Mouse (Mus musculus): Measurements from ENCODE around the gene Fam189a2. TPM values are rescaled to one million over a fixed set of nuclear protein-coding genes. Genes with fewer than 3 reads are reported as not detected.

The Fam189a2 gene
- total RNA-seq, 2 experiments from 2014 or later = 66.0 to 76.8 TPM

DNA sequence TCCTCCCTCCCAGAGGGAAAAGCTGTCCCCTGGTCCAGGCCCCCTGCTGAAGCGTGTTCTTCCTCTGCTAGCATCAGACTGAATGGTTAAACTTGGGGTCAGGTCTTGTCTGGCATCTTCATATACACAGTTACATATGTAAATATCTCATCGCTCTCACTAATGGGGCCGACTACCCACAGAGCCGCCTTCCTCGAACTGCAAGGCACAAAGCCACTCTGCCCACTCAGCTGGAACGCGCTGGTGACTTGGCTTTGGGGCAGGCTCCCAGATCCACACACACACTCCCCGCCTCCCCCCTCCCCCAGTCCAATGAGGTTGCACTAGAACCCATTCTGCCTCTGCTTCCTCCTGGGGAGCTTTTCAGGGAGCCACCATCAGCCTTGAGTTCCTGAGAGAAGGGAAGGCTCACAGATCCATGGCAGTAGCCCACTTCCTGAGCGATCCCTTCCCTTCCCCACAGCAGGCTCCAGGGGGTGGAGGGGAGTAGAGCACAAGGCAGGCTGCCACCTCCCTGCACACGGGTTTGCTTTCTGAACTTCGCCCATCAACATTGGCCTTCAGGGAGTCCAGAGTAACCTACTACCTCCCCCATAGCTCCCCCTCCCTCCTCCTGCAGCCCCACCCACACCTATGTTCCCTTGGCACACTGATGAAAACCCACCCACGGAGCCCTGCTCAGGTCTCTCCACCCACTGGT lies 82.4 kb downstream of the Fam189a2 start:
- DNase-seq = no peak
- intact Hi-C loops (cut with DNase I) = no loop called here

DNA sequence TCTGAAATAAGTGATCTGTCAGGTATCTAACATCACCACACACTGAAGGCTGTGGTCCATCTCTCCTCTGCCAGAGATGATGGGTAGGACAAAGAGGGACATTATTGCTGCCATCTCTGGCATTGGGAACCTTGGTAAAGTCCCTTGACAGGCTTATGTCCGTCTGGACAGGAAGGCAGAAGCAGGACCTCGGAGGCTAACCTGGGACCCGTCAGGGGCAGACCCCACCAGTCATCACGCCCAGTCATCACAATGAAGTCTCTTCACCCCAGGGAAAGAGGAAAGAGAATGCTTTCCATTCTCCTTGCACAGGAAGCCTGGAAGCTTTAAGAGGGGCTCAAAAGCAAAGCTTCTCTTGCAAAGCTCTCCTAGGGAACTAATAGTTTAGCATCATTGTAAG lies 82.9 kb downstream of the Fam189a2 start:
- DNase-seq = no peak
- intact Hi-C loops (cut with DNase I) = no loop called here

DNA sequence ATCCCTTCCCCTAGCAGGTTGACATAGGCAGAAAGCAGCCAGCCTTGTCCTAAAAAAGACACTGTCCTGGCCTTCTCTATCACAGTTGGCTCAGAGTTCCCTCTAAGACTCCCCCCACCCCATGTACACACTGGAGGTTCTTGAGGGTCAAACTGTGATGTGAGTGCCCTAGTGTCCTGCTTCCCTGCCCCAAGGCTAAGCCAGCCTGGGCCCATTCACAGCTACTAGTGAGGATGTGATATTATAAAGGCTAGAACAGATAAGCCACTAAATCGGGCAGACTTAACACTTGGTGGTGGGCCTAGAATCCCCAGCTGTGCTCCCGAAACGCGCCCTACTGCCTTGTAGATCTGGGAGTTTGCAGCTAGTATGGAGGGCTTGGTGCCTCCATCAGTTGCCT lies 84.1 kb downstream of the Fam189a2 start:
- DNase-seq = no peak
- intact Hi-C loops (cut with DNase I) = no loop called here

DNA sequence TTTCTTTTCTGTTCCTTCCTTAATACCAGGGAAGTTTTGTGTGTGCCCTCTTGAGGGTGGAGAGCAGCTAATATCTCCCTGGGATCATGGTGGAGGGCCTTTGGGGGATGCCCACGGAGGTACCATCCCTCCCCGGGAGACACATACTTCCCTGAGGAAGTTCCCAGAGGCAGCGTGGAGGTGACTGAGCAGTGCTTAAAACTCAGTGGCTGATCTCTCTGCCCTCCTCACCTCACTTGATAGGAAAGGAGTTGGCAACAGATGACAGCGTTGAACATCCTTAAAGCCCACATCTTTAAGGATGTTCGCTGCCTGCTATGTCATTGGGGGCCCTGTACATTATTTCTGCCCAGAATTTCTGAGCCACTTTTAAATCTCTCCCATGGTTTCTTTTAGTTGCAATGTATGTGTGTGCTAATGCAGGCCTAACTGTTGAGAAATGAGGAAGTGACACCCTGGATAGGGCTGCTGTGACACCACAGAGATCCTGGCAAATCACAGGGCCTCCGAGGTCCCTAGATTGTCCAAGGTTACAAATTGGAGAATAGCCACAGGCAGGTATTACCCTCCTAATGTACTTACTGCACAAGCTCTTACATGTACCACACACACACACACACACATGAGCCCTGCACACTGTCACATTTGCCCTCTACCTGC lies 84.7 kb downstream of the Fam189a2 start:
- intact Hi-C loops (cut with DNase I) = no loop called here
- DNase-seq = no peak

DNA sequence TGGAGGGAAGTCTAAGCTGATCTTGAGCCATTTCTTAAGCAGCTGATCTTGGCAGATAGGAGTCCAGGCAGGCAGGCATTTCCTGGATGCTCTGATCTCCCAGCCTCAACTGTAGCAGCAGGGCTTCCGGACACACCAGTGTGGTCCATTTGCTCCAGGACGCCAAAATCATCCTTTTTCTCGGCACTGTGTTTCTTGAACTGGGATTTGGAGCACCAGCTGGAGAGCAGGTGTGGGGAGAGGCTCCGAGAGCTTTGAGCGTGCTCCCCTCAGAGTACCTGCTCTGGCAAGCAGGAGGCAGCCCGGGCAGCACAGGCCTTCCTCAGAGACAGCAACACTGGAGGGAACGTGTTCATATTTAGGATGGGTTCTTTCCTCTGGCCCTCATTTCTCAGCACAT lies 87.9 kb downstream of the Fam189a2 start:
- intact Hi-C loops (cut with DNase I) = no loop called here
- DNase-seq = no peak

DNA sequence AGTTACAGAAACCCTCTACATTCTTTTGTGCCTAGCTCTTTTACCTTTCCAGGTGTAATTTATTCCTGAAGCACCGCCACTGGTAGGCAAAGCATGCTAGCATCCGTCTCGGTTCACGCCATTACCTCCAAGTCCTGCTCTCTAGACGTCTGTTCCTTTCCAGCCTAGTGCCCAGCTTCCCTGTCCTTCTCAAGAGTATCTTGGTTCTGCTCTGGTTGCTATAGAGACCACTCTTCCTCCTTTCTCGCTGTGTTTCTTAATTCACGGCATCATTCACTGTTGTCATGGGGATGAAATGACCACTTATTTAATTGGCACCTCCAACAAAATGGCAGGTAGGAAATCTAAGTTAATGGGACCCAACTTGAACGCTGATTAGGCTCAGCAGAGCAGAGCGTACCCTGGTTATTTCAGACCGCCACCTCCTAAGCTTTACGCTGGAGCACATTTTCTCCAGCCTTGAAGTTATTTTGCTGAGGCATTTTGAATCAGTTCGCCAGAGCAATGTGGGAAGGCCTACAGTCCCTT lies 89.3 kb downstream of the Fam189a2 start:
- intact Hi-C loops (cut with DNase I) = no loop called here
- no peak for DNase-seq

DNA sequence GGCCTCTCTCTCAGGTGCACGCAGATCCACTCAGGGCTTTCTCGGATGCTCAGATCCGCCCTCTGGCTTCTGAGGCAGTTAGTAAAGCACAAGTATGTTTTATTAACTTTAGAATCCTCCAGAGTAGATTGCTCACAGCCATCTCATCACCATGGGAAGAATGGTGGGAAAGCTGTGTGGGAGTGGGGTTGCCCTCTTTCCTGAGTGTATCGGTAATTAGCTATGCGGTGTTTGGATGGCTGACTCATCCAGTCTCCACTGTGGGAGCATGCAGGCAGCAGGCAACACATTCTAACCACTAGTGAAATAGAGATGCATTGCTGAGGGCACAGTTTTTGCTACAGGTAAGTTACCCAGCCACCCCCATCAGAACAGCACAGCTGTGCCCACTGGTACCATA lies 100.0 kb downstream of the Fam189a2 start:
- no peak for DNase-seq
- intact Hi-C loops (cut with DNase I) = no loop called here

DNA sequence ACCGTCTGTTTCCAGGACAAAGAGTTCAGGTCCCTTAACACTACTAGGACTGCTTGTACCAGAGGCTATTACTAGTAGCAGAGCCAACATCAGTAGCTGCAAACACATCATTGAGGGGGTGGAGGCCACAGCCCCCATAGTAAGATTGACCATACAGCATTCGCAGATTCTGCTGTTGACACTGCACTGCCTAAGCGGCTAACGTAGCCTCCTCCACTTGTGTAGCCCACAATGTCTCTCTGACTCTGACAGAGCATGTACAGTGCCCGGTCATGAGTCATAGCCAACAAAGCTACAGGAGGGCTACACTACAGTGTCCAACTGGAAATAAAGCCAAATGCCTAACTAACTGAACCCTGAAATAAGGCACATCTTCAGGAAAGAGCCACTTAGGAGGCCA lies 105.3 kb downstream of the Fam189a2 start:
- intact Hi-C loops (cut with DNase I) = no loop called here
- DNase-seq = no peak

DNA sequence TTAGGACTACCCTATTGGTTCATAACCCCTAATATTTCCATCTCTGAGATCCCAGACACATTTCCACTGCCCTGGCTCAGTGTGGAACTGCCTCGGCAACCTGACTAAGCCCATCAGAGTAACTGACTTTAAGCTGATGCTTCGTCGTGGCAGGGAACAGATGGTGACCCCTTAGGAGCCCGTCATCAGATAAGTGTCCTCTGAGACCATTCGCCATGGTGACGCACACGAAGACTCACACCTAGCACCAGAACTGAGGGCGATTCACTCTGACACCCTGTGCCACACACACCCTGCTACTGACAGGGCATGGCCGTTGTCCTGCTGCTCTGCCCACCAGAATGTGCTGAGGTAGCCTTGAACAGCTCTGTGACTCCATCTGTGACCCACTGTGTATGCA lies 106.0 kb downstream of the Fam189a2 start:
- DNase-seq = no peak
- intact Hi-C loops (cut with DNase I) = no loop called here

DNA sequence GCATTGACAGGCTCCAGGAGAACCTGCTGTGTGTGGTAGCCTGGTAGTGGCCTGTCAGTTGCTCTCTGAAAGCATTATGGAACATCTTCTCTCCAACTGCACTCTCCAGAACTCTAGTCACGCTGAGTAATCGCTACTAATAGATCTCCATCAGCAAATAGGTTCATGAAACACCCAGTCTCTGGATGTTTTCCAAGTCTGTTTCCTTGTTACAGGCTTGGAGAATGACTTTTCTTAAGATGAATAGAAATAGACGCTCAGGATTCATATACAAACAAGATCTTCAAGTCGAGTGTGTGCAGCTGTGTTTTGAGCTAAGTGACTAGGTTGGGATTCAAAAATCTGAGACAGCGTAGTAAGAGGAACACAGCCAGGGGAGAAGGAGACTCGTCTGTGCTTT lies 106.8 kb downstream of the Fam189a2 start:
- intact Hi-C loops (cut with DNase I) = no loop called here
- no peak for DNase-seq

Other genes starting within 250 kb of the Fam189a2 start
- 10 to 100 TPM; 28.3 to 33.3 TPM for gene Tjp2, start 194.0 kb upstream of the Fam189a2 start, total RNA-seq (2021)
- 10 to 100 TPM; 30.9 to 31.3 TPM for gene Fxn, start 249.6 kb upstream of the Fam189a2 start, total RNA-seq (2021)

All from heart, postnatal 10 days (tissue).